Mouse (Mus musculus): Measurements from ENCODE around the gene Lrrc45. TPM values are rescaled to one million over a fixed set of nuclear protein-coding genes. Genes with fewer than 3 reads are reported as not detected.

The Lrrc45 gene
- polyA plus RNA-seq, 1 experiment from 2014 or later, result 44.4 TPM

- 1% methylated on average over 90 of the region's 90 CpGs for WGBS
- H3K27me3 ChIP-seq (replicated peaks; ENCODE audit: control insufficient read depth, insufficient read depth, low read length), result no peaks in the 10 kb centered on the region
- peak within 1 kb of the TSS; percentile 33; the same call in 1 of the 2 replicates for H3K27ac ChIP-seq (ENCODE audit: low read length)
- H3K36me3 ChIP-seq (ENCODE audit: control insufficient read depth, insufficient read depth, low read length), result 0 out of 2 replicates have a peak, but pooled peaks cover 8% of the 10 kb centered on the region
- peak within 1 kb of the TSS; percentile 98 for H3K4me2 ChIP-seq (ENCODE audit: low read depth, low read length)
- peak; percentile 79 for ATAC-seq
- H3K4me3 ChIP-seq (ENCODE audit: low read length), result peak within 1 kb of the TSS; percentile 65
- no peaks in the 10 kb centered on the region for H3K9me3 ChIP-seq (ENCODE audit: control insufficient read depth, low read length)
- H3K4me1 ChIP-seq (ENCODE audit: control insufficient read depth, insufficient read depth, low read length), result peaks cover 16% of the 10 kb centered on the region
- H3K9ac ChIP-seq (ENCODE audit: low read depth, low read length), result peak within 1 kb of the TSS; percentile 77
Measured at GRCm38 (mm10) chr11:120721124-120722066, 7.7 kb downstream of the Lrrc45 start, which contains the start of gene Rac3. TSS of gene Rac3 (plus strand) at chr11:120721470.

DNA sequence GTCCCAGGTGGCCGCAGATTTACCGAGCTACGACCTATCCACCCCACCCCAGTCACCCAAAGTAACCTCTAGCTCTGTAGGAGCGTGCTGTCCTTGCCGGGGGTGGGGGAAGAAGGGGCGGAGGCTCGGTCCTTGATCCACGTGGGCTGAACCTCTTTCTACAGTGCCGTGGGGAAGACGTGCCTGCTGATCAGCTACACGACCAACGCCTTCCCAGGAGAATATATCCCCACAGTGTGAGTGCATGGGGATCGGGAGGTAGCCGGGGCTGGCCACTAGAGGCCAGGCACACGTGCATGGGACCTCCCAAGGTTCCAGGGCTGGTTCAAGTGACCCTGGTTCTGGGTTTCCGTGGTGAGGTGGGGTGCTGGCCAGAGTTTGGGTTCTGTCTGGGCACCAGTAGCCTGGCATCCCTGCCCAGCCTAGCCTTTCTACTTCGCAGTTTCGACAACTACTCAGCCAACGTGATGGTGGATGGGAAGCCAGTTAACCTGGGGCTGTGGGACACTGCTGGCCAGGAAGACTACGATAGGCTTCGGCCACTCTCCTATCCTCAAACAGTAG lies 8.4 kb downstream of the Lrrc45 start:
- 0 out of 2 replicates have a peak, but pooled peaks cover 8% of the 10 kb centered on the region for H3K36me3 ChIP-seq (ENCODE audit: control insufficient read depth, insufficient read depth, low read length)
- H3K4me3 ChIP-seq (ENCODE audit: low read length), result peak overlapping the region; percentile 65
- ATAC-seq, result no peak
- no peaks in the 10 kb centered on the region for H3K9me3 ChIP-seq (ENCODE audit: control insufficient read depth, low read length)
- WGBS, result 19% methylated on average over 21 of the region's 21 CpGs
- peaks cover 21% of the 10 kb centered on the region for H3K4me1 ChIP-seq (ENCODE audit: control insufficient read depth, insufficient read depth, low read length)
- peak overlapping the region; percentile 98 for H3K4me2 ChIP-seq (ENCODE audit: low read depth, low read length)
- H3K9ac ChIP-seq (ENCODE audit: low read depth, low read length), result peak overlapping the region; percentile 77
- H3K27ac ChIP-seq (ENCODE audit: low read length), result no peak overlapping the region
- no peaks in the 10 kb centered on the region for H3K27me3 ChIP-seq (replicated peaks; ENCODE audit: control insufficient read depth, insufficient read depth, low read length)

GRCm38 (mm10) chr11:120722761-120723382 lies 9.1 kb downstream of the Lrrc45 start:
- 87% methylated on average over 11 of the region's 11 CpGs for WGBS
- Histone ChIP-seq H3K27me3 (replicated peaks; ENCODE audit: control insufficient read depth, insufficient read depth, low read length) (no peaks in the 10 kb centered on the region), H3K9ac (ENCODE audit: low read depth, low read length) (no peak overlapping the region), H3K36me3 (ENCODE audit: control insufficient read depth, insufficient read depth, low read length) (0 out of 2 replicates have a peak, but pooled peaks cover 8% of the 10 kb centered on the region), H3K4me2 (ENCODE audit: low read depth, low read length) (no peak overlapping the region), H3K9me3 (ENCODE audit: control insufficient read depth, low read length) (no peaks in the 10 kb centered on the region), H3K4me3 (ENCODE audit: low read length) (no peak overlapping the region), H3K4me1 (ENCODE audit: control insufficient read depth, insufficient read depth, low read length) (peaks cover 21% of the 10 kb centered on the region), H3K27ac (ENCODE audit: low read length) (no peak overlapping the region)
- no peak for ATAC-seq

- ATAC-seq, result no peak
- 0 out of 2 replicates have a peak, but pooled peaks cover 8% of the 10 kb centered on the region for H3K36me3 ChIP-seq (ENCODE audit: control insufficient read depth, insufficient read depth, low read length)
- H3K4me2 ChIP-seq (ENCODE audit: low read depth, low read length), result no peak overlapping the region
- peaks cover 21% of the 10 kb centered on the region for H3K4me1 ChIP-seq (ENCODE audit: control insufficient read depth, insufficient read depth, low read length)
- no peak overlapping the region for H3K27ac ChIP-seq (ENCODE audit: low read length)
- WGBS, result 85% methylated on average over 7 of the region's 7 CpGs
- no peaks in the 10 kb centered on the region for H3K27me3 ChIP-seq (replicated peaks; ENCODE audit: control insufficient read depth, insufficient read depth, low read length)
- H3K9me3 ChIP-seq (ENCODE audit: control insufficient read depth, low read length), result no peaks in the 10 kb centered on the region
- no peak overlapping the region for H3K9ac ChIP-seq (ENCODE audit: low read depth, low read length)
- no peak overlapping the region for H3K4me3 ChIP-seq (ENCODE audit: low read length)
Measured at GRCm38 (mm10) chr11:120723509-120723908, 9.8 kb downstream of the Lrrc45 start.

GRCm38 (mm10) chr11:120726243-120727168 lies 12.8 kb downstream of the Lrrc45 start:
- 18% methylated on average over 35 of the region's 36 CpGs for WGBS
- H3K9me3 ChIP-seq (ENCODE audit: control insufficient read depth, low read length), result no peaks in the 10 kb centered on the region
- H3K9ac ChIP-seq (ENCODE audit: low read depth, low read length), result peak overlapping the region; percentile 78
- ATAC-seq, result peak; percentile 67
- peak overlapping the region; percentile 89 for H3K4me2 ChIP-seq (ENCODE audit: low read depth, low read length)
- peak overlapping the region; percentile 71 for H3K4me3 ChIP-seq (ENCODE audit: low read length)
- peaks cover 15% of the 10 kb centered on the region for H3K4me1 ChIP-seq (ENCODE audit: control insufficient read depth, insufficient read depth, low read length)
- H3K36me3 ChIP-seq (ENCODE audit: control insufficient read depth, insufficient read depth, low read length), result 0 out of 2 replicates have a peak, but pooled peaks cover 4% of the 10 kb centered on the region
- H3K27ac ChIP-seq (ENCODE audit: low read length), result peak overlapping the region; percentile 31; the same call in 1 of the 2 replicates
- no peaks in the 10 kb centered on the region for H3K27me3 ChIP-seq (replicated peaks; ENCODE audit: control insufficient read depth, insufficient read depth, low read length)

DNA sequence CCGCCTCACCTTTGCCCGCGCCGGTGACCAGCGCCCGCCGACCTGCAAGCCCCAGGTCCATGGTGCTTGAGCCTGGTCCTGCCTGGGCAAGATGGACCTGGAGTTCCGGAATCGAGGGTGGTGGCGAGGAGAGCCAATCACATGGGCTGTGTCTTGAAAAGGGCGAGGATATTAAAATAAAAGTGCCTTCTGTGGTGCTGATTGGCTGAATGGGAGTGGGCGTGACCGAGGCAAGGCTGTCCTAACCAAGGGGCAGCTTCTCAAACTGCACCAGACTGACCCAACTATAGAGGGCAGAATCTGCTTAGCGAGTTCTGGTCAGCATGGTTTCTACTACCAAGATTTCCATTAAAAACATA lies 13.4 kb downstream of the Lrrc45 start, which contains the start of gene Dcxr:
Dcxr (minus strand) TSS at position 113 of the 359 bp plus-strand sequence.
- 0 out of 2 replicates have a peak, but pooled peaks cover 4% of the 10 kb centered on the region for H3K36me3 ChIP-seq (ENCODE audit: control insufficient read depth, insufficient read depth, low read length)
- peak within 1 kb of the TSS; percentile 71 for H3K4me3 ChIP-seq (ENCODE audit: low read length)
- peaks cover 9% of the 10 kb centered on the region for H3K4me1 ChIP-seq (ENCODE audit: control insufficient read depth, insufficient read depth, low read length)
- ATAC-seq, result peak; percentile 93
- peak within 1 kb of the TSS; percentile 89 for H3K4me2 ChIP-seq (ENCODE audit: low read depth, low read length)
- no peaks in the 10 kb centered on the region for H3K9me3 ChIP-seq (ENCODE audit: control insufficient read depth, low read length)
- WGBS, result under 1% methylated on average over 14 of the region's 14 CpGs
- H3K9ac ChIP-seq (ENCODE audit: low read depth, low read length), result peak within 1 kb of the TSS; percentile 78
- H3K27me3 ChIP-seq (replicated peaks; ENCODE audit: control insufficient read depth, insufficient read depth, low read length), result no peaks in the 10 kb centered on the region
- peak within 1 kb of the TSS; percentile 31; the same call in 1 of the 2 replicates for H3K27ac ChIP-seq (ENCODE audit: low read length)

DNA sequence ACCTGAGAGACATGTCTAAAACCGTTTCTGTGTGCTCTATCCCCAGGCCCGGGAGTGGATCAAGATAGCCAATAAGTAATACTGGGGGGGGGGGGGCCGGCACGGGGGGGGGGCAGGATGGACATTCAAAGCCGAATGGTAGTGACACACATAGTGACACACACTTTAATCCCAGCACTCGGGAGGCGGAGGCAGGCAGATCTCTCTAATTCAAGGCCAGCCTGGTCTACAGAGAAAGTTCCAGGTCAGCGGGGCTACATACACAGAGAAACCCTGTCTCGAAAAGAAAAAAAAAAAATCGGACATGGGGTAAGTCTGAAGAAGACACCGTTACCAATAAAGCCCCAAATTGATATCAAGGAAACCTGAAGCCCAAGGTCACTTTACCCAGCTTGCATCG lies 13.8 kb downstream of the Lrrc45 start:
- Histone ChIP-seq H3K9me3 (ENCODE audit: control insufficient read depth, low read length) (no peaks in the 10 kb centered on the region), H3K4me2 (ENCODE audit: low read depth, low read length) (no peak overlapping the region; the same call in 1 of the 2 replicates), H3K4me1 (ENCODE audit: control insufficient read depth, insufficient read depth, low read length) (peaks cover 5% of the 10 kb centered on the region), H3K36me3 (ENCODE audit: control insufficient read depth, insufficient read depth, low read length) (0 out of 2 replicates have a peak, but pooled peaks cover 4% of the 10 kb centered on the region), H3K9ac (ENCODE audit: low read depth, low read length) (no peak overlapping the region), H3K27ac (ENCODE audit: low read length) (no peak overlapping the region), H3K4me3 (ENCODE audit: low read length) (no peak overlapping the region; the same call in 1 of the 2 replicates), H3K27me3 (replicated peaks; ENCODE audit: control insufficient read depth, insufficient read depth, low read length) (no peaks in the 10 kb centered on the region)
- ATAC-seq, result no peak
- 53% methylated on average over 12 of the region's 12 CpGs for WGBS

DNA sequence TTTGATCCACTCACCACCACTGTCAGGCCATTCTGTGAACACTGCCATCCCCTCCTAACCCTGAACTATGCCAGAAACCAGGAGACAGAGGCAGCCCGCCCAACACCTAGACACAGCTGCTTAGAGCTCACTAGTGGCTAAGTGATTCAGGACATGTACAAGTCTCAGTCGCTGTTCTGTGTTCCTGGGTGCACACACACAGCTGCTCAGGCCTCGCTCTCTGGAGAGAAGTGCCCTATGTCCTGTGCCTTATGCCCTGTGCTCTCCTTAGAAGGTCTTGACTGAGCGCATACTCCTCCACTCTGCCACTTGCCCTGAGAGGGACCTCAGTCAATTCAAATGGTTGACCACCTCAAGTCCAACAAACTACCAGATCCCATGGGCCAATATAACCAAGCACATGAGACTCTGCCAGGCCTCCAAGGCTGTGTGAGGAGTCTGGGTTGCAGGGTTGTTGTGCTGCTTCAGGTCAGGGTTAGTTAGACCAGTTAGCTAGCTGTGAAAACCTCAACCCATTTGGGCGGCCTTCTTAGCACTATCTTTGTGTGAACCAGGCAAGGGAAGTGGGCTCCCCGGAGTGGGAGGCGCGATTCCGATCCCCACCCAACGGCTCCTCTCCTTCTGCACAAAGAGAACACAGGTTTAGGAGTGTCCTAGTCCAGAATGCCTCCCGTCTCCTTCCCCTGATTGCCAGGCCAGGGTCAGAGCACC lies 15.0 kb downstream of the Lrrc45 start:
- Histone ChIP-seq H3K4me3 (ENCODE audit: low read length) (no peak overlapping the region), H3K9ac (ENCODE audit: low read depth, low read length) (no peak overlapping the region), H3K27ac (ENCODE audit: low read length) (no peak overlapping the region), H3K4me2 (ENCODE audit: low read depth, low read length) (0 out of 2 replicates have a peak overlapping the region, but pooled peaks have one; percentile 19), H3K36me3 (ENCODE audit: control insufficient read depth, insufficient read depth, low read length) (0 out of 2 replicates have a peak, but pooled peaks cover 4% of the 10 kb centered on the region), H3K4me1 (ENCODE audit: control insufficient read depth, insufficient read depth, low read length) (peaks cover 5% of the 10 kb centered on the region), H3K9me3 (ENCODE audit: control insufficient read depth, low read length) (no peaks in the 10 kb centered on the region), H3K27me3 (replicated peaks; ENCODE audit: control insufficient read depth, insufficient read depth, low read length) (no peaks in the 10 kb centered on the region)
- no peak for ATAC-seq
- WGBS, result 70% methylated on average over 11 of the region's 11 CpGs
